ENCODE assay signal across 10 mouse cellular contexts in the genomic region with DNA sequence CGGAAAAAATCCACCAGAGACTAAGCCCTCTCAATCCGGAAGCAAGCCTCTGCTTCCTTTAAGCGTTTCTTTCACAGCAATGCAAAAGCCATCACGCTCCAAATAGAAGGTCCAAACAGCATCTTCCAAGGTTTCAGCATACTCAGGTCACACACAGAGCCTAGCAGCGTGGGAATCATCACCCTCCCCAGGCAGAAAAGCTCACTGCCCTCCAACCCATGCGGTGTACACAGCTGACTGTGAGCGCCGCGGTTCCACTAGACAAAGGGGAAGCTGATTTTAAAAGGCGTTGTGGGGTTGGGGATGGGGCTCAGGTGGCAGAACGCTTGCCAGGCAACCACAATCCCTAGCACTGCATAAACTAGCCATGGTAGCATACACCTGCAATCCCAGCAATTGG. TPM values are rescaled to one million over a fixed set of nuclear protein-coding genes. Genes with fewer than 3 reads are reported as not detected.
DNase-seq lines count a peak whose midpoint lies in the region; ATAC-seq and TF ChIP-seq lines count a peak whose summit lies in the region.
"Had no signal": no experiment of that assay in that cellular context is flagged by ENCODE, and none has a peak within 500 bp of the region (broad histone marks: within the 10 kb centered on the region; RNA-seq: fewer than 3 reads in every experiment).

No protein-coding gene starts in this region.

- TF ChIP-seq EP300 in stomach, postnatal 0 days (optimal IDR thresholded peaks at IDR 0.05) = no peak

- TF ChIP-seq CTCF in stomach, postnatal 0 days (IDR thresholded peaks at IDR 0.05; ENCODE audit: low read depth) = no peak

- peaks cover 7% of the 10 kb centered on the region; the same call in 1 of the 2 replicates for H3K4me1 ChIP-seq in heart, embryonic 13.5 days
- H3K4me1 ChIP-seq in stomach, embryonic 14.5 days (ENCODE audit: control insufficient read depth, insufficient read depth, low read length) = no peaks in the 10 kb centered on the region
- H3K4me1 ChIP-seq in stomach, postnatal 0 days (replicated peaks; ENCODE audit: control insufficient read depth, insufficient read depth) = no peaks in the 10 kb centered on the region
- peaks cover 12% of the 10 kb centered on the region; the same call in 1 of the 2 replicates for H3K4me1 ChIP-seq in limb, embryonic 14.5 days (ENCODE audit: control insufficient read depth, insufficient read depth, low read length)

- peaks cover 36% of the 10 kb centered on the region for H3K27me3 ChIP-seq in heart, embryonic 13.5 days (replicated peaks)
- H3K27me3 ChIP-seq in stomach, embryonic 14.5 days (ENCODE audit: control insufficient read depth, insufficient read depth, low read length) = peaks cover 3% of the 10 kb centered on the region; the same call in 1 of the 2 replicates
- no peaks in the 10 kb centered on the region for H3K27me3 ChIP-seq in stomach, postnatal 0 days (ENCODE audit: control insufficient read depth, insufficient read depth, low read length)
- H3K27me3 ChIP-seq in limb, embryonic 14.5 days (ENCODE audit: control insufficient read depth, insufficient read depth, low read length) = peaks cover 4% of the 10 kb centered on the region; the same call in 1 of the 2 replicates

- no peak for DNase-seq in heart, adult 11 months
- no peak for DNase-seq in stomach, postnatal 0 days (ENCODE audit: low spot score)
- no peak for DNase-seq in limb, embryonic 14.5 days (ENCODE audit: low spot score)
- DNase-seq in frontal cortex, postnatal 10 days (ENCODE audit: low spot score in 2 of 2) = no peak
- no peak for DNase-seq in gastrocnemius, adult 18-20 months (ENCODE audit: low spot score)
- DNase-seq: heart, postnatal 14 days had no signal

- 9% methylated on average over 11 of the region's 11 CpGs for WGBS in heart, embryonic 13.5 days
- 12% methylated on average over 11 of the region's 11 CpGs for WGBS in stomach, embryonic 14.5 days
- 8% methylated on average over 11 of the region's 11 CpGs for WGBS in stomach, postnatal 0 days
- 8% methylated on average over 11 of the region's 11 CpGs for WGBS in limb, embryonic 14.5 days

- H3K27ac ChIP-seq in heart, embryonic 13.5 days (replicated peaks) = no peak overlapping the region
- H3K27ac ChIP-seq in stomach, embryonic 14.5 days (ENCODE audit: low read length) = no peak overlapping the region
- no peak overlapping the region for H3K27ac ChIP-seq in stomach, postnatal 0 days (replicated peaks)
- H3K27ac ChIP-seq in limb, embryonic 14.5 days (replicated peaks; ENCODE audit: low read depth, low read length) = no peak overlapping the region

- no peaks in the 10 kb centered on the region for H3K36me3 ChIP-seq in heart, embryonic 13.5 days
- no peaks in the 10 kb centered on the region for H3K36me3 ChIP-seq in stomach, embryonic 14.5 days (ENCODE audit: control insufficient read depth, insufficient read depth, low read length)
- no peaks in the 10 kb centered on the region for H3K36me3 ChIP-seq in stomach, postnatal 0 days (ENCODE audit: control insufficient read depth, insufficient read depth, low read length)
- H3K36me3 ChIP-seq in limb, embryonic 14.5 days (ENCODE audit: control insufficient read depth, insufficient read depth, low read length) = no peaks in the 10 kb centered on the region

- no peak for TF ChIP-seq POLR2A in limb, embryonic 14.5 days (IDR thresholded peaks at IDR 0.05; ENCODE audit: borderline replicate concordance, extremely low read depth, insufficient read depth, insufficient read length)

- ATAC-seq in heart, embryonic 13.5 days (ENCODE audit: extremely low read depth, insufficient number of reproducible peaks, low FRiP score, low TSS enrichment) = no peak
- ATAC-seq in stomach, embryonic 14.5 days (ENCODE audit: insufficient number of reproducible peaks, insufficient read depth, low FRiP score, low read depth) = no peak
- no peak for ATAC-seq in stomach, postnatal 0 days (ENCODE audit: low FRiP score, low TSS enrichment)
- no peak for ATAC-seq in limb, embryonic 14.5 days (ENCODE audit: low FRiP score, low read depth)
- no peak for ATAC-seq in megakaryocyte, adult 5-6 weeks (ENCODE audit: poor library complexity, severe bottlenecking)

- no peaks in the 10 kb centered on the region for H3K9me3 ChIP-seq in heart, embryonic 13.5 days
- H3K9me3 ChIP-seq in stomach, embryonic 14.5 days (ENCODE audit: control insufficient read depth, low read depth, low read length) = peaks cover 2% of the 10 kb centered on the region; the same call in 1 of the 2 replicates
- H3K9me3 ChIP-seq in stomach, postnatal 0 days (ENCODE audit: control insufficient read depth, low read length) = no peaks in the 10 kb centered on the region
- H3K9me3 ChIP-seq in limb, embryonic 14.5 days (ENCODE audit: control insufficient read depth, low read length) = no peaks in the 10 kb centered on the region

- H3K9ac ChIP-seq in heart, embryonic 13.5 days = no peak overlapping the region
- H3K9ac ChIP-seq in stomach, embryonic 14.5 days (replicated peaks; ENCODE audit: low read depth, low read length) = no peak overlapping the region
- no peak overlapping the region for H3K9ac ChIP-seq in stomach, postnatal 0 days (ENCODE audit: low read length)
- no peak overlapping the region for H3K9ac ChIP-seq in limb, embryonic 14.5 days (ENCODE audit: low read depth, low read length, severe bottlenecking)

- H3K4me3 ChIP-seq in heart, embryonic 13.5 days = peak overlapping the region; percentile 33
- H3K4me3 ChIP-seq in stomach, embryonic 14.5 days (ENCODE audit: low read depth, low read length) = no peak overlapping the region
- H3K4me3 ChIP-seq in stomach, postnatal 0 days (ENCODE audit: low read depth, low read length) = no peak overlapping the region
- no peak overlapping the region for H3K4me3 ChIP-seq in limb, embryonic 14.5 days (replicated peaks; ENCODE audit: low read length)

- peak overlapping the region; percentile 59 for H3K4me2 ChIP-seq in heart, embryonic 13.5 days
- peak overlapping the region; percentile 4; the same call in 1 of the 2 replicates for H3K4me2 ChIP-seq in stomach, embryonic 14.5 days (replicated peaks; ENCODE audit: low read depth, low read length)
- no peak overlapping the region; the same call in 1 of the 2 replicates for H3K4me2 ChIP-seq in stomach, postnatal 0 days (replicated peaks; ENCODE audit: low read depth)
- 0 out of 2 replicates have a peak overlapping the region, but pooled peaks have one; percentile 45 for H3K4me2 ChIP-seq in limb, embryonic 14.5 days (replicated peaks; ENCODE audit: low read depth, low read length, severe bottlenecking)

RNA-seq across cellular contexts. Expression of gene Fzd10, which starts 49.2 kb away (rescaled TPM):
- polyA plus RNA-seq in heart, embryonic 13.5 days (2015; fragmentation: Nextera tagmentation; extraction: Ambion mirVana) = 0.36 and 0.39 TPM in 2 replicates
- polyA plus RNA-seq in stomach, embryonic 14.5 days (2014; fragmentation: Nextera tagmentation; extraction: Ambion mirVana) = 1.9 and 2.0 TPM in 2 replicates
- polyA plus RNA-seq in stomach, postnatal 0 days (2015; fragmentation: Nextera tagmentation; extraction: Ambion mirVana) = 2.8 and 2.9 TPM in 2 replicates
- polyA plus RNA-seq in limb, embryonic 14.5 days (2012; rRNA removed) = 23.1 and 26.3 TPM in 2 replicates
- 11.3 and 12.5 TPM in 2 replicates for polyA plus RNA-seq in limb, embryonic 14.5 days (2014; fragmentation: Nextera tagmentation; extraction: Ambion mirVana)
- 1 to 10 TPM in 1 of 2 experiments, under 1 TPM in 1; 0.95 to 1.2 TPM for total RNA-seq in gastrocnemius, adult 18-20 months (2021)
- not detected in 2 replicates for total RNA-seq in megakaryocyte, adult 5-6 weeks (2015)
- 0.11 TPM in 1 of 2 replicates, not detected in the other for total RNA-seq in megakaryocyte, adult 5-6 weeks (2017)
- total RNA-seq: megakaryocyte progenitor cell, adult 5-6 weeks had no signal
